Mouse (Mus musculus) spleen, adult 10 weeks (tissue): ENCODE measurements around the gene Mrpl45. TPM values are rescaled to one million over a fixed set of nuclear protein-coding genes. Genes with fewer than 3 reads are reported as not detected.

ENCODE experiments used
- polyA plus RNA-seq: library from polyadenylated mRNA; stranded (reverse); fragments of 350-450 nt; fragmentation: Illumina TruSeq; extraction: RNeasy Lipid Tissue Mini Kit (QIAGEN cat#74804); gene quantifications from one replicate; pipeline ENCODE4 v1.2.3, GENCODE M21; 2015; ENCODE audit warnings: low replicate concordance; ENCODE audit not compliant: insufficient read depth

Mrpl45 gene
- 24.6 TPM for polyA plus RNA-seq

GRCm38 (mm10) chr11:97315504-97316503 is at the start of gene Mrpl45:
Gene Mrpl45 (plus strand): TSS chr11:97315716.

GRCm38 (mm10) chr11:97280216-97280861 is 35.2 kb upstream of the Mrpl45 start, which contains the start of gene Npepps:
Gene Npepps (minus strand): TSS chr11:97280638.

GRCm38 (mm10) chr11:97352027-97352684 is 36.6 kb downstream of the Mrpl45 start, which contains the start of gene Gpr179:
Gene Gpr179 (minus strand): TSS chr11:97352077.

GRCm38 (mm10) chr11:97361948-97362648 is 46.6 kb downstream of the Mrpl45 start, which contains the start of gene Socs7:
Gene Socs7 (plus strand): TSS chr11:97362551.

Other genes with a start within 250 kb of the Mrpl45 start
- 7.5 TPM for gene Tbx21, start 200.4 kb upstream of the Mrpl45 start, polyA plus RNA-seq
- 6.7 TPM for gene Tbkbp1, start 164.2 kb upstream of the Mrpl45 start, polyA plus RNA-seq
- gene Kpnb1, start 127.8 kb upstream of the Mrpl45 start, polyA plus RNA-seq, result 199 TPM
- 51.2 TPM for gene Npepps, start 35.1 kb upstream of the Mrpl45 start, polyA plus RNA-seq
- 0.07 TPM for gene Gpr179, start 36.4 kb downstream of the Mrpl45 start, polyA plus RNA-seq
- 14.6 TPM for gene Socs7, start 46.8 kb downstream of the Mrpl45 start, polyA plus RNA-seq
- gene Arhgap23, start 99.8 kb downstream of the Mrpl45 start, polyA plus RNA-seq, result 14.1 TPM
- not detected for gene 4933428G20Rik, start 184.6 kb downstream of the Mrpl45 start, polyA plus RNA-seq